Mouse (Mus musculus) stomach, postnatal 0 days (tissue): ENCODE data around the gene Slc25a12. TPM values are rescaled to one million over a fixed set of nuclear protein-coding genes. Genes with fewer than 3 reads are reported as not detected.
A peak's percentile ranks its signal among the peaks of the same experiment; 100 is the strongest.
"Not testable (repeated sequence)": the region's sequence is repeated elsewhere in the genome, so short reads cannot be mapped to it uniquely, and the experiment has no call there.

Experiments used
- ATAC-seq: fragments of 200-750 bp; cut with Nextera tagmentation; 2 replicates; pipeline ENCODE4 v1.8.0; 2017; ENCODE audit not compliant: low FRiP score, low TSS enrichment
- DNase-seq: peaks from one replicate; pipeline ENCODE4 v3.0.0-alpha.2; 2016; ENCODE audit warnings: low spot score
- H3K27ac ChIP-seq: fragments of 300-500 bp; sonication (generic); replicated peaks from 2 replicates; pipeline ENCODE4 v1.5.1; 2014; ENCODE audit warnings: mild to moderate bottlenecking, control low read depth
- H3K27me3 ChIP-seq: fragments of 300-500 bp; sonication (generic); 2 replicates; pipeline ENCODE4 v1.6.1; 2014; ENCODE audit warnings: low read length; ENCODE audit not compliant: control insufficient read depth, insufficient read depth
- H3K36me3 ChIP-seq: fragments of 300-500 bp; sonication (generic); 2 replicates; pipeline ENCODE4 v1.6.1; 2014; ENCODE audit warnings: low read length, mixed read lengths; ENCODE audit not compliant: control insufficient read depth, insufficient read depth
- H3K4me1 ChIP-seq: fragments of 300-500 bp; sonication (generic); replicated peaks from 2 replicates; pipeline ENCODE4 v1.6.1; 2014; ENCODE audit warnings: antibody characterized with exemption; ENCODE audit not compliant: control insufficient read depth, insufficient read depth
- H3K4me2 ChIP-seq: fragments of 300-500 bp; sonication (generic); replicated peaks from 2 replicates; pipeline ENCODE4 v1.6.1; 2014; ENCODE audit warnings: low read depth, mild to moderate bottlenecking, control low read depth, moderate library complexity
- H3K4me3 ChIP-seq: fragments of 300-500 bp; sonication (generic); 2 replicates; pipeline ENCODE4 v1.5.1; 2014; ENCODE audit warnings: low read depth, low read length, control low read depth
- H3K9ac ChIP-seq: fragments of 300-500 bp; sonication (generic); 2 replicates; pipeline ENCODE4 v1.6.1; 2014; ENCODE audit warnings: mild to moderate bottlenecking, low read length, control low read depth, mixed read lengths
- H3K9me3 ChIP-seq: fragments of 300-500 bp; sonication (generic); 2 replicates; pipeline ENCODE4 v1.6.1; 2016; ENCODE audit warnings: low read length; ENCODE audit not compliant: control insufficient read depth
- CTCF ChIP-seq: IDR thresholded peaks from 2 replicates; pipeline ENCODE4 v1.5.1; 2016; ENCODE audit warnings: antibody characterized with exemption, low read depth, mild to moderate bottlenecking, moderate library complexity
- EP300 ChIP-seq: optimal IDR thresholded peaks from 2 replicates; pipeline ENCODE3; 2016; ENCODE audit warnings: antibody characterized with exemption
- WGBS: fragments of 180-500 bp; shearing (Covaris S2); extraction: QIAGEN DNeasy Blood & Tissue Kit; methylation state at CpG from one replicate; pipeline ENCODE4 v1.1.7; 2014; 5-methylcytosine and 5-hydroxymethylcytosine counted together
- polyA plus RNA-seq: library from polyadenylated mRNA; unstranded; fragments of >200 nt; fragmentation: Nextera tagmentation; extraction: Ambion mirVana; gene quantifications from 2 replicates; pipeline ENCODE4 v1.2.1, GENCODE M21; 2015

Slc25a12 gene
- polyA plus RNA-seq, 1 experiment from 2014 or later, result 28.0 TPM

DNA sequence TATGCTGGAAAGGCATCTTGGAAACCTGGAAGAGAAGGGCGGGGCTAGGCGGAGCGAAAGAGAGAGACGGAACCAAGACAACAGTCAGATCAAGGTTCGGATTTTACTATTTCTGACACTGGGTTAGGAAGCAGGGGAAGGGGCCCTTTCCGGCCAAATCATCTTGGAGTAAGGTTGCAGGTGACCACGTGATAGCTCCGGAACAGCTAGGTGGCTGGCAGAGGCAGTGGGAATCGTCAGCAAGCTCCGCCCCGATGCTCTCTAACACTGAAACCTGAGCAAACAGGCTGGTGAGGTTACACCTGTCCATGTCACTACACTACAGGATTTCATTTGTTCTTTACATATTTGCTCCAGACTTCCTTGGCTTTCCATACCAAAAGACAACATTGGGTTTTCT, 16.3 kb upstream of the Slc25a12 start:
- 24% methylated on average over 11 of the region's 11 CpGs for WGBS
- no peak for TF ChIP-seq EP300
- TF ChIP-seq CTCF, result no peak

GRCm38 (mm10) chr2:71381962-71382361, 14.4 kb upstream of the Slc25a12 start:
- no peak overlapping the region for H3K4me3 ChIP-seq
- no peak for ATAC-seq
- TF ChIP-seq CTCF (no peak), EP300 (no peak)
- H3K27ac ChIP-seq, result no peak overlapping the region
- no peak overlapping the region for H3K4me2 ChIP-seq
- no peak overlapping the region for H3K9ac ChIP-seq
- H3K36me3 ChIP-seq, result no peaks in the 10 kb centered on the region
- H3K4me1 ChIP-seq, result no peaks in the 10 kb centered on the region
- no peaks in the 10 kb centered on the region for H3K27me3 ChIP-seq
- DNase-seq, result no peak
- H3K9me3 ChIP-seq, result no peaks in the 10 kb centered on the region
- 69% methylated on average over 4 of the region's 4 CpGs for WGBS

More for the DNA sequence above, 16.3 kb upstream of the Slc25a12 start:
- no peak overlapping the region for H3K27ac ChIP-seq
- H3K4me1 ChIP-seq, result no peaks in the 10 kb centered on the region
- no peaks in the 10 kb centered on the region for H3K36me3 ChIP-seq
- no peak overlapping the region for H3K4me3 ChIP-seq
- no peaks in the 10 kb centered on the region for H3K27me3 ChIP-seq
- no peaks in the 10 kb centered on the region for H3K9me3 ChIP-seq
- H3K9ac ChIP-seq, result no peak overlapping the region
- 0 out of 2 replicates have a peak overlapping the region, but pooled peaks have one; percentile 6 for H3K4me2 ChIP-seq
- ATAC-seq, result peak; percentile 75
- DNase-seq, result peak; percentile 56

DNA sequence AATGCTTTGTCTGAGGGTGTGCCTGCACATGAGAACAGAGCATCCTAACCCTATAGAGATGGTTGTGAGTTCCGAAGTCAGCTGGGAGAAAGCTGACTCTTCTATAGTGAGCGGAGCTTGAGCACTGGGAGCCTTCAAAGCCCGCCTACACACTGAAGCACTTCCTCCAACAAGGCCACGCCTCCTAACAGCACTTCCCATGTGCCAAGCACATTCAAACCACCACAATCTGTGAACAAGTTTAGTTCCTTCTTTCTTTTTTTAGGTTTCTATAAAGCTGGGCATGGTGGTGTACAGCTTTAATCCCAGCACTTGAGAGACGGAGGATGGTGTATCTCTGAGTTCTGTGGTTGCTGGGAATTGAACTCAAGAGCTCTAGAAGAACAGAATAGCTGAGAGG, 9.9 kb upstream of the Slc25a12 start:
- no peaks in the 10 kb centered on the region for H3K9me3 ChIP-seq
- no peak overlapping the region for H3K9ac ChIP-seq
- no peaks in the 10 kb centered on the region for H3K27me3 ChIP-seq
- no peak overlapping the region for H3K27ac ChIP-seq
- DNase-seq, result no peak
- 88% methylated on average over 5 of the region's 5 CpGs for WGBS
- no peaks in the 10 kb centered on the region for H3K4me1 ChIP-seq
- H3K36me3 ChIP-seq, result no peaks in the 10 kb centered on the region
- H3K4me3 ChIP-seq, result no peak overlapping the region
- no peak overlapping the region for H3K4me2 ChIP-seq
- no peak for ATAC-seq
- TF ChIP-seq EP300 (no peak), CTCF (no peak)

DNA sequence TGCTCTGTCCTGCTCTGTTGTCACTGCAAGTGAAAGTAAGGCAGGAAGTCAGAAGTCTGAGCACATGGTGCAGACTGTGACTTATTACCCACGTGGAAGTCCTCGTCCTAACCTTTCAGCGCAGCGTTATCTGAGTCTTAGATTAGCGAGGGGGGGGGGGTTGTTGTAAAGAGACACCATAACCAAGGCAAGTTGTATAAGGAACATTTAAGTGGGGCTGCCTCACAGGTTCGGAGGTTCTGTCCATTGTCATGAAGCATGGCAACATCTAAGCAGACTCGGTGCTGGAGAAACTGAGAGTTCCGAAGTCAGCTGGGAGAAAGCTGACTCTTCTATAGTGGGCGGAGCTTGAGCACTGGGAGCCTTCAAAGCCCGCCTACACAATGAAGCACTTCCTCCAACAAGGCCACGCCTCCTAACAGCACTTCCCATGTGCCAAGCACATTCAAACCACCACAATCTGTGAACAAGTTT, 8.9 kb upstream of the Slc25a12 start:
- H3K27me3 ChIP-seq, result no peaks in the 10 kb centered on the region
- ATAC-seq (no peak), DNase-seq (no peak)
- no peak overlapping the region for H3K9ac ChIP-seq
- no peaks in the 10 kb centered on the region for H3K36me3 ChIP-seq
- H3K4me3 ChIP-seq, result no peak overlapping the region
- 38% methylated on average over 11 of the region's 11 CpGs for WGBS
- H3K4me1 ChIP-seq, result no peaks in the 10 kb centered on the region
- H3K27ac ChIP-seq, result no peak overlapping the region
- H3K4me2 ChIP-seq, result peak overlapping the region; percentile 27; the same call in 1 of the 2 replicates
- no peaks in the 10 kb centered on the region for H3K9me3 ChIP-seq
- TF ChIP-seq EP300 (no peak), CTCF (no peak)

DNA sequence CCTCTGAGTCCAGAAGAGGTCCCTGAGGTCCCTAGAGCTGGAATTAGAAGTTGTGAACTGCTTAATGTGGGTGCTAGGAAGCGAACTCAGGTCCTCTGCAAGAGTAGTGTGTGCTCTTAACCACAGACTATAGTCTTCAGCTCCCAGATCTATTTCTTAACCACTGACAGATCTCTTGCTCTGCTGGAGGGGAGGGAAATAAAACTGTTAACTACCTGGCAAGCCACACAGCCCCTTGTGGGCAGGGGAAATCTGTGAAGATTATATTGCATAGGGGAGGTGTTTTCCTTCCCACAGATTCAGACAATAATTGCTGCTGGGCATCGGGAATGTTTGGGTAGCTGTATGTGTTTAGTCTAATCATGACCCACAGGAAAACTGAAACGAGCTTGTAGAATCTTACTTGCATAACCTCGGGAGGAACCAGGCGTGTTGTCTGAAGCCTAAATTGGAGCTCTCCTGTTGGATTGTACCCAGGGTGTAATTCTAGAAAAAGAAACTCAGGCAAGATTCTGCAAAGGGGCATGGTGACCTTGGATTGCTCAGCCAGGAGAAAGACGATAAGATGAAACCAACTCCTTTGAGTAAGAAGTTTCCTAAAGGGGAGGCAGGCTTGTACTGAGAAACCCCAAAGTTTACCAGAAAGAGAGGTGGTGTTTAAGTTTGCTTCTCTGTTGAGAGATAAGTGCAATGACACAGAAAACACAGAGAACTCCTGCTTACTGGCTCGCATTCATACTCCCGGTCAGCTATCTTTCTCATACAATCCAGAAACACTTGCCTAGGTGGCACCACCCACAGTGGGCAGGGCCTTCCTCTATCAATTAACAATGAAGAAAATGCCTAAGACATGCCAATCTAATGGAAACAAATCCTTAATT, 7.0 kb upstream of the Slc25a12 start:
- peak overlapping the region; percentile 14; the same call in 1 of the 2 replicates for H3K4me2 ChIP-seq
- no peaks in the 10 kb centered on the region for H3K4me1 ChIP-seq
- H3K4me3 ChIP-seq, result no peak overlapping the region
- H3K27ac ChIP-seq, result no peak overlapping the region
- H3K27me3 ChIP-seq, result no peaks in the 10 kb centered on the region
- no peaks in the 10 kb centered on the region for H3K9me3 ChIP-seq
- ATAC-seq, result no peak
- H3K9ac ChIP-seq, result no peak overlapping the region
- no peak for TF ChIP-seq CTCF
- no peak for TF ChIP-seq EP300
- 46% methylated on average over 8 of the region's 8 CpGs for WGBS
- no peaks in the 10 kb centered on the region for H3K36me3 ChIP-seq
- no peak for DNase-seq

DNA sequence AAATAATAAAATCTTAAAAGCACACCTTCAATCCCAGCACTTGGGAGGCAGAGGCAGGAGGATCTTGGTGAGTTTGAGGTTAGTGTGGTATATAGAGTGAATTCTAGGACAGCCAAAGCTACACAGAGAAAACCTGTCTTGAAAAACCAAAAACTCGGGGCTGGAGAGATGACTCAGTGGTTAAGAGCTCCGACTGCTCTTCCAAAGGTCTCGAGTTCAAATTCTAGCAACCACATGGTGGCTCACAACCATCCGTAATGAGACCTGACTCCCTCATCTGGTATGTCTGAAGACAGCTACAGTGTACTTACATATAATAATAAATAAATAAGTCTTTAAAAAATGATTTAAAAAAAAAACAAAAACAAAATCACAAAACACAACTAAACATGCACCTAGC, 4.7 kb upstream of the Slc25a12 start:
- not testable (repeated sequence) for H3K9ac ChIP-seq, H3K9me3 ChIP-seq, H3K27ac ChIP-seq, H3K36me3 ChIP-seq, ATAC-seq, DNase-seq, H3K4me2 ChIP-seq, H3K4me3 ChIP-seq, H3K4me1 ChIP-seq, H3K27me3 ChIP-seq
- 91% methylated on average over 4 of the region's 4 CpGs for WGBS
